Mouse (Mus musculus) T-helper 1 cell (primary cell): ENCODE measurements around the gene Kalrn.

Source experiments
- in situ Hi-C: fragments of 300-600 bp; cut with MboI, MseI; formaldehyde crosslinking; loops from one replicate; pipeline ENCODE4 v1.15.1; 2025; ENCODE audit warnings: high pct_unique_total_duplicates

The Kalrn gene

DNA sequence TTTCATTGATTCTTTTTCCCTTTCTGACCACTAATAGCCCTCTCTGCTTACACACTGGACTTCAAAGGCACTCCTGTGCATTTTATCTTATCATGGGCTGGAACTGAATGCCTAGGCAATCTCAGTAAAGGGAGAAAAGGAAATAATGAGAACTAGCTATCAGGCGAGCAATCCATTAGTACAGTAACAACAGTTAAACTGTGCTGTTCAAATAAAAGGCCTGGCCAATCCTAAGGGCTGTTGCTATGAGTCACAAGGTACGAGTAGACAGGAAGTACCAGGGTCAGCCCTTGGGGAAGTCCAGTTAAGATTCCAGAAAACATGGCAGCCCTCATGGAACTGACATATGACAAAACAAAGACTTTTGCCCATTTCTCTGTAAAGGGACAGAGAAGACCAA lies 302.7 kb downstream of the Kalrn start:
- in situ Hi-C loops, result no loop called here

DNA sequence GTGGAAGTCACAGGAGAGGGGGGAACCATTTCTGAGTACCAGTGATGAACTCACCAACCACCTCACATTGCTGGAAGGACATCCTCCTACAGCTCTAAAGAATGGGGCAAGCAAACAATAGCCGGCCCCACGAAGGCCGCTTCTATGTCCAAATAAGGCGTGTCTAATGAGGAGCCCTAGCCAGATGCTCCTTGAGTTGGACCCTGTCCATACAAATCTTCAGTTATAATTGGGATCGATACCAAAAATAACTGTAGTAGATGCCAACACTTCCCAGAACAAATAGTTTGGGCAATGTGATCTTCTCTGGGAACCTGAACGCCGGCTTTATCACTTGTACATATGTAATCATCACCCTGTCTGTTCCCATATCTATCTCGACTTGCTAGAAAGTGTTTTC lies 303.7 kb downstream of the Kalrn start:
- in situ Hi-C loops, result no loop called here

DNA sequence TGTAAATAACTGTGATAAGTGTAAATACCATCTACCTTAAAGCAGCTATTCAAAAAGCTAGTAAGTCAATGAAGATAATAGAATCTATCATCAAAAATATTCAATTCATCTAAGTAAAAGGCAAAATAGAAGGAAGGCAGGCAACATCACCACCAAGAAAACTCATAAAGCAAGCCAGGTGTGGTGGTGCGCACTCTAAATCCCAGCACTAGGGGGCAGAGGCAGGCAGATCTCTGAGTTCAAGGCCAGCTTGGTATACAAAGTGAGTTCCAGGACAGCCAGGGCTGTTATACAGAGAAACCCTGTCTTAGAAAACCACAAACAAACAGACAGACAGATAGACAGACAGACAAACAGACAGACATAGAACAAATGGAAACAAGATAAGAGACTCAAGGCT lies 305.6 kb downstream of the Kalrn start:
- in situ Hi-C loops, result no loop called here

DNA sequence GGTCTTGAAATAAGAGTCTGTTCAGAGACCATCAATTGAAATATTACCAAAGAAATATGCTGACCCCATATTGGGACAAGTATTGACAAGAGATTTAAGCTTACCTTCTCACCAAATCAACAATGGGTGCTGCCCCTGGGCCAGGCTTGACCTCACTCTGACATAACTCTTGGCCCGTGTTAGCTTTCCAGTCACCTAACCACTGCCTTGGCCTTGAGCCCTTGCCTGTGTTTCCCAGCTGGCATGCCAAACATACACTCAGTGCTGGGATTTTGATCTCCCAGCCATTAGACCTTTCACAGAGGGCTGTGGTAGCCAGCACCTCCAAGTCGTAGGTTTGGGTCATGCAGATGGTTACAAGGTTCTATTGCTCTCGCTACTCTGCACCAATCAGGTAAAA lies 308.7 kb downstream of the Kalrn start:
- in situ Hi-C loops, result no loop called here

DNA sequence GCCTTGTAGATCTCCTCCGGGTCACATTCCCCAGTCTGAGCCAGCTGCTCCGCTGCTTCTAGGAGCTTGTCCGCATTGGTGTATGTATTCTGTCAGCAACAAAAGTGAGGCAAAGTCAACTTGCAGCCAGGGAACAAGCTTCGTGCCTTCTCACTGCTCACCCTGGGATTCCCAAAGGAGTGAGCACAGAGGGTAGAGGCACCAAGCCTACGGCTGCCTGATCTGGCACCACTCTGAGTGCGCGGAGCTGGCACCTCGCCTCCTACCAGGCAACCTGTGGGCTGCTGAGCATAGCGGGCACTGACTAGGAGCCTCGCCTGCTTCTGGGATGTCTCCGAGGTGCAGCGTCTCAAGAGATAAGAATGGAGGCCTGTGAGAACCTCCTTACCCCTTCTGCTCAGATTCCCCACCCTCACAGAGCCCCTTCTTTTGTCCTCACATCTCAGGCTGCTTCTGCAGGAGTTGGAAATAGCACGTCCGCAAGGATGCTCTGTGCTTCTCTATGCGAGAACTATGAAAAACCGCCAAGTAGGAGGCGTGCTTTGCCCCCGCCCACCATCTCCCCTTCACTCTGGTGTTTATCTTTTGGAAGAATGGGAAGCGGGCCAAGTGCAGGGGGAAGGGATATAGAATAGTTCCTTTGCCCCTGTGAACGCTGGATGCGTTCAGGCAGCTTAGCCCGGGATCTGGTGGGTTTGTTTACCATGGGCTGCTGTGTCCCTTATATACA lies 310.4 kb downstream of the Kalrn start:
- in situ Hi-C loops, result no loop called here

DNA sequence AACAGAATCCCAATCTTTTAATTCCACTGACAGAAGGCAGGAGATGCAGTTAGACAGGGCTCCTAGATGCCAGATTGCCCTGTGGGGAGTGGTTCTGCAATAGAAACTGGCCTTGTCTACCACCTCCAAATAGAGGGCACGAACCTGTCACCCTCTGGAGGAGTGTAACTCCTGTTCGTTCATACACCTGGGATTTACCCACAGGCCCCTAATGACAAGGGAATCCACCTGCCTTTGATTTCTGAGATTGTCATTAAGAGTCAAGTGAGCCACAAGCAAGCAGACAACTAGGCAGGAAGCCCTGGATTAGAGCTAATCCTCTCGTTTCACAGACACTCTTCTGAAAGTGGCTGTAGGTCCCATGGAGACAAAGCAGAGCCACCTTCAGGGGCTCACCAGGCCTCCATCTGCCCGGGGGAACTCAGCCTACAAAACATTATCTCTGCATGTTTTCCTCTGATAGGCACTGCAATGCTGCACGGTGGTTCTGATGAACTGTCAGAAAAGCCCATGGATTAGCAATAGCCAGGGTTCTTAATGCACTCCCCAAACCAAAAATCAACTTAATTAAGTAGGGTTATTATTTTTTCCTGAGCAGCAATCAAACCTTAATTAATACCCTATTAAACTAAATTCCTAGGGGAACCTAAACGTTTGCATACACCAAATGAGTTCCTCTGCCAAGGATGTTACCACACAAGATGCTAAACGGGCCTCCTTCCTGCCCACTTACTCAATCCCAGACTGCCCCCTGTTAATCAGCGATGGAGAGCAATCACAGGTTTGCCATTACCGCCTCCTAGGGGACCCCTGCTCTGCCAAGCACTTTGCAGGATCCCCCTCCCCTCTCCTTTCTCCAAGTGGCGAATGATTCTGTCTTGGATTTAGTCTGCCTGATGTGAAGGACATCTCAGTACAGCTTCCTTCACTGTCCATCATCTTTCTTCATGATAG lies 312.1 kb downstream of the Kalrn start:
- in situ Hi-C loops, result no loop called here

DNA sequence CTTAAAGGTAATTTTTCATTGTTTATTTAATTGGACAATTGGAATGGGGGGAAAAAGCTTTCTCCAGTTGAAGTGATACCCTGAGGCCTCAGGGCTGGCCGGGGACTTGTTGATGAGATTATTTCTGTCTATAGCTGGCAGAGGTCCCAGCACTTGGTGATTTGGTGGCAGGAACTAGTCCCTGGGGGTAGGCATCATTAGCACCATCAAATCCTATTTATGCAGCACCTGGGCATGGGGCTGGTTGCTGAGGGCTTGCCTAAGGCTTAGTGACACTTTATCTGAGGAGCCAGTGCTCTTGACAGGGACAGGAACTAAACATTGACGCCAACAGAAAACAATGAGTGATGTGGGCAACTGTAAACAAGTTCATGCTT lies 318.7 kb downstream of the Kalrn start:
- in situ Hi-C loops, result no loop called here

DNA sequence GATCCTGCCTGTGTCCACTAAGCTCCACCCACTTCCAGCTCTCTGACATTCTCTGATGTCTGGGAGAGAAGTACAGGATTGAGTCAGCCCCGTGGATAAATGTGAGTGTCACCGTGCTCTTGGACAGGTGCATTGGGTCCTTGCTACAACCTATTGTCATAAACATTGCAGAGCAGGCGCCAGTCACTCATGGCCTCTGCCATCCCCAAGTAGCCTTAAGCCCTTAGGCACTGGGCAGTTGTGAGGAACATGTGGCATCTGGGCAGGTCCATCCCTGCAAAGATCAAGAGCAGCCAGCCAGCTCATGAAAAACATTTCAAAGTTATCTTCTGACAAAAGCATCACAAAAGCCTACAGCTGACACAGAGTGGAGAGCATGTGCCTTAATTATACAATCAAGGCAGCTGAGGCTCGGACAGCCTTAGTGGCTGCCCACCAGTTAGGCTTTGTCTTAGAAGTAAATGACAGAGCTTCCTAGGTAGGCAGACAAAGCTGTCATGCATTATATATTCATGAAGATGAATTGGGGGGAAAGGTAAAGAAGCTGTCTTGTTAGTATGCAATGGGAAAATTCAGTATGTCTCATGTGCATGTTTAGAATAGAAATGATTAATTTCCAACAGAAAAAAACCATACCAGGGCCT lies 319.2 kb downstream of the Kalrn start:
- in situ Hi-C loops, result no loop called here

DNA sequence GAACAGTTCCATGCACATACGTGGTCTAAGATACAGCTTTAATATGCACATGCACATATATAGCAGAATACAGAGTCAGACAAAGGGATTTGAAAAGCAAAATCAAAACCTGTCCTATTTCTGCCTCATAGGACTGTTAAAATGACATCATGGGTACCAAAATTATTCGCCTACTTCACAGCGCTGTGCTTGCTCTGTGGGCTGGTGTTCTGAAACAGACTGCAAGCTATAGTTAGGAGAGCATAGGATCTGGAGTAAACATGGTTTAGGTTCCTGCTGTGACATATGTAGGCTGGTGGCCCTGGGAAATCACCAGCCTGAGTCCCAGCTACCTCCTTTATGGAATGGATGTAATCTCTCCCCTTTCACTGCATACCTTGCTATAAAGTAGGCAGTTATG lies 320.7 kb downstream of the Kalrn start:
- in situ Hi-C loops, result no loop called here

DNA sequence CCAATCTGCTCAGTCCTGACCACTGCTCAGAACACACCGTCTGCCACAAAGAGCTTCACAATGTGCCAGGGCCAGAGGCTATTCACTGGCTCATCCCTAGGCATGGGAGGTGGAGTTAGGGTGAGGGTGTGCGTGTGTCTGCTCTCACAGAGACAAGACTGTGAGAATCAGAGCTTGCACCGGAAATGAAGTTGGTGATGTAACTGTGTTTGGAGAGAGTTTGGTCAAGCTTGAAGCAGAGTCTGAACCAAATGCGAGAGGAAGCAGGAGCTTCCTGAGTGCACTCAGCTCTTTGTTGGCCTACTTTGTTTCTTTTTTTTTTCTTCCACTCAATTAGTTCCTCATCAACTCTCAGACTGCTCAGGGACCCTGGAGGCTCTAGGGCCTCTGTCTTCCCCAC lies 325.1 kb downstream of the Kalrn start:
- in situ Hi-C loops, result no loop called here

DNA sequence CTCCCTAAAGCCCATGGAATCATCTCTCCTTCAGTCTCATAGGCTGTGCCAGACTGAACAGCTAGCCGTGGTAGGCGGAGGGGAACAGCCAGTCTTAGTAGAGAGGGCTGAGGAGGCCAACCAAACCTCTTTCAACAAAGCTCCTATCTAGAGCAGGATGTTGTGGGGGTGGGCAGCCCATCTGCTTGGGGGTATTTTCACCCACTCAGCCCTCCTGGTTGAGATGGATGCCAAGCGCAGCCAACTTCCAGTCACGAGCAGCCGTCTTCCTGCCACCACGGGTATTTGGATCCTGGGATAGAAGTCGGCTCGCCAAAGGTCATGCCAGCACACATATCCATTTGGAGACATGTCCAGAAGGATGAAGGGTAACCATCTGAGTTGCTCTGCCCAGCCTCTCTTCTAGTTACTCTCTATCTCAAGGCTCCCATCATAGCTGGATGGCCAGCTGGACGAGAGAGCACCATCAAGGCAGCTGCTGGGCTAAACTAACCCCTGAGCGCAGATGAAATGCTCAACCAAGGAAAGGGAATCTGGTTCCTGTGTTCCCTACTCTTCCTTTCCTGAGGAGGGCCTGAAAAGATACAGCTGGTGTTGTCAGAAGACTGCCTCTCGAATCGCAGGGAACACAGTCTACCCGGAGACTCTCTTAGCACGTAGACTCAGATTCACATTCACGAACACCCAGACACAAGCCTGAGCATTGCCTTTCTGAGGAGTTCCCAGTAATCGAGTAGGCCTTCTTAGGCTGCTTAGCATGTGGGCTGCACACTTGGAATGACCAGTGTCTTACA lies 331.2 kb downstream of the Kalrn start:
- in situ Hi-C loops, result no loop called here

DNA sequence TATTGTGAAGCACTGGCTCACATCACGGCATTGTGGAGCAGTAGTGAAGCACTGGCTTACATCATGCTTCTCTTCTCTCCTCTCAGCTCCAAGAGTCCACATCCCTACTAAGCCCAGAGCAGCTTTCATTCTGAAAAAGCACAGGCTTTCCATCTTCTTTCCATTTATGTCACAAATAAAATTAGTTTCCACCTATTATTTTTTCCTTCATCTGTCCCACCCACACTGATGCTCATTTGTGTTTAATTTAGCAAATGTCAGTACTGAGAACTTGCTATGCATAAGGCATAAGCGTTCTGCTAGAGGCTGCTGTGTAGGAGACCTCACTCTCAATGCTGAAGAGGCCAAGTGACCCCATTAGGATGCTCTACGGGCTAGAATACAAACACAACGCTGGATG lies 333.7 kb downstream of the Kalrn start:
- in situ Hi-C loops, result no loop called here

DNA sequence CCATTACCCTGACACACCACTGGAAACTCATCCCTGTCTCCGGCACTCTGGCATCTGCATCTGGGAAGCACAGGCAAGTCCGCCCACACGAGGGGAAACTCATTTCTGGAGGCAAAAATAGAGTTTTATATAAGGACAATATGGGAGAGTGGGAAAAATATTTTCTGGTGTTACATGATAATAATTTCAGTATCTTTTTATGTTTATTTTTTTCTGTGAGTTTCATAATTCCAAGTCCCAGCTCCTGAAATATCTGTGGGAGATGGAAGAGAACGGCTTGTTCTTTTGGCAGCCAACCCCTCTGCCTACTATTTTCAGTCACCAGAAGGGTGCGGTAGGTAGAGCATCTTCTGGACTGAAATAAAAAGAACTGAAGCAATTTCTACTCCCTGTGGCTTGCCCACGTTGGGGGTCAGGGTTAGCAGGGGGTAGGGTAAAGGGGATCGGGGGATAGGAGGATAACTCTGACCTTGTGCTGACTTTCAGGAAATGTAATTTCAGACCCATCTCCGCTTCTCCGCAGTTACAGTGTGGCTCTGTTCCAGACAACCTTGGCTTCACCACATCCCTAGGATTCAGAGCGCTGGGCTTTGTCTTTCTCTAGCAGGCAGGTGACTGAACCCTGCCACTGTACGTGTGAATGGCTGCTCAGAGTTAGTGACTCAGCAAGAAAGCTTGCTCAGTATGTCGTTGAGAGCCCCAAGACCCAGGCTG lies 336.3 kb downstream of the Kalrn start:
- in situ Hi-C loops, result no loop called here

DNA sequence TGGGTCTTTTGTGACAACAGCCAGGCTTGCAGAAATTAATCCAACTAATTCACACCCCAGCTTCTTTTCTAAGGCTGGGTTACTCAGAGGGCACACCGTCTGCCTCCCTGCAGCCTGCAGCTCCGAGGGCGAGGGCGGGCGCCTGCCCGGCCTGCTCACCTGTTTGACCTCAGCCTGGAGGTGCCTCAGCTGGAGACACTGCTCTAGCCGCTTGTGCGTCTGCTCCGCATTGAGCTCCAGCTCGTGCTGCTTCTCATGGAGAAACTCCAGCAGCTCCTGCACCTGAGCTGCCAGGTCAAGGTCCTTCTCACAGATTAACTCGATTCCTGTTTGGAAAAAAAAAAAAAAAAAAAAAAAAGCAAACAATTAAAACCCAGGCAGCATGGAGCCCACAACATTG lies 338.2 kb downstream of the Kalrn start:
- in situ Hi-C loops, result no loop called here

DNA sequence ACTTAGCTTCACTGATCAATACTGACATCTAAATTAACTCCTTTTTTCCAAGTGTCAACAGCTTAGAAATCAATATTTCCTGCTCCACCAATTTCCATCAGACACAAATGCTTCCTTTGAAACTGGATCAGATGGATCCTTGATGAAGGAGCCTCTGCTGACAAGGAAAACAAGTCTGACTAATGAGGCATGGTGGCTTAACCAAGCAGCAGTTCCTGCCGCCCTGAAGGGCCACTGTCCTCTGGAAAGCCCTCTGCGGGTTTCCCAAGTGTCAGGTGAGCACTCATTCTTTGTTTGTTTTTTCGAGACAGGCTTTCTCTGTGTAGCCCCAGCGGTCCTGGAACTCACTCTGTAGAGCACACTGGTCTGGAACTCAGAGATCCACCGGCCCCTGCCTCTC lies 341.4 kb downstream of the Kalrn start:
- in situ Hi-C loops, result no loop called here

DNA sequence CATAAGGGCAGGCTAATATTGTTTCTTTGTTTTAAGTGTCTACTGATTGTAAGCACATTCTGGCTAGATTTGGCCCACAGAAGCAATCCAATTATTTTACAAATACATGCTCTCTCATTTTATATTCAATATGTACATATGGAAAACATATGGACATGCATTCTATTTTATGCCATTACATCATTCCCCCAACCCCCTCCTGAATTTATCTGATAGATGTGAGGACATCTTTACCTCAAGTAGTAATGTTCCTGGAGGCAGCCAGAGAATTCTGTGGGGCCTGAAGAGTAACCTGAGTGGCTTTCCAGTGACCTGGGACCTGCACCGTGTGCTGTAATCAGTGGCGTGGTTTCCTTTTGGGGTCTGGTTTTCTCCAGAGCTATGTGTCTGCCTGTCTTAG lies 342.2 kb downstream of the Kalrn start:
- in situ Hi-C loops, result no loop called here

DNA sequence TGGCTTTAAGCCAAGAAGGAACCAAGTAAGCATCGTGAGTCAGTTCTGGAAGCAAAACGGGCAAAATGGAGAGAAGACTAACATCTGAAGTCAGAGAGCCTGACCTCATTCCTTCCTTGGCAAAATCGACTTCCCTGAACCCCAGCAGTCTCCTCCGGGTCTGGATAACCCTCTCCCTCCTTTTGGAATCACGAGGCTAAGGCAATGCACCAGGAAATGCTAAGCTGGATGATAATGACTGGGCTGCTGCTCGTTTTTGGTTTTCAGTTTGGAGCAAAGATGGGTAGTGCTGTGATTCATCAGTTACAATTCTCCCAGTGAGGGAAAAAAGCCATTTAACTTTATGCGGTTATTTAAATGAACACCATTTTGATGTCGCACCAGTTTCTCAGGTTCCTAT lies 344.0 kb downstream of the Kalrn start:
- in situ Hi-C loops, result no loop called here

DNA sequence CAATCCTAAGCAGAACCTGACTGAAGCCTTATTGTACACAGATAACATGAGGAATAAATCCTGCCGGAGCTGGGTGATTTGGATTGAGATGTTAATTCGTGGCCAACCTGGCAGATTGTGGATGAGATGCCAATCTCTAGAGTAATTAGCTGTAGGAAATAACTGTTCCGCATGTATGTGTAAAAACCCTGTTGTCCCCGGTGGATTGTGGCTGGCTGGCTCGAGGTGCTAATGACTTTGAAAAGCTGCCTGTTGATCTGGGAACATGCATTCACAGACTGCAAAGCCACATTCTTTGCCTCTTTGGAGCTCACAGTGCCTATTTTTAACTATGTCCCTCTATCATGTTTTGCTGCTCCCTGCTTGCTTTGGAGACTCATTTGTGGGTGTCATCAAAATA lies 344.7 kb downstream of the Kalrn start:
- in situ Hi-C loops, result no loop called here

DNA sequence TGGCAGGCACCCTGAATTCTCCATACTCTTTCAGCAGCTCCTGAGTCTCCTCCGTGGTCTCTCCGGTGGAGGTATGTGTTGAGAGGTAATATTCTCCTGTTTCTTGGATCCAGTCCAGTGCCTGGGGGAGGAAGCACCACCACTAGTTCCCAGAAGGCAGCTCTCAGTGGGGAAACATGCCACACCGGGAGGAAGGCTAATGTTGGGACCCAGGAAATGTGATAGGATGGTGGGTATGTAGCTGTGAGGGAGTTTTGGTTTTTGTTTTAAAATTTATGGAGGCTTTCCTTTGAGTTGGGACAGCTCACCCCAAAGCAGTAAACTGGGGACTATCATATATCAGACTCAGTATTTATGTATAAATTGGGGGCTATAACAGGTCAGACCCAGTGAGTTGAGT lies 361.2 kb downstream of the Kalrn start:
- in situ Hi-C loops, result no loop called here

DNA sequence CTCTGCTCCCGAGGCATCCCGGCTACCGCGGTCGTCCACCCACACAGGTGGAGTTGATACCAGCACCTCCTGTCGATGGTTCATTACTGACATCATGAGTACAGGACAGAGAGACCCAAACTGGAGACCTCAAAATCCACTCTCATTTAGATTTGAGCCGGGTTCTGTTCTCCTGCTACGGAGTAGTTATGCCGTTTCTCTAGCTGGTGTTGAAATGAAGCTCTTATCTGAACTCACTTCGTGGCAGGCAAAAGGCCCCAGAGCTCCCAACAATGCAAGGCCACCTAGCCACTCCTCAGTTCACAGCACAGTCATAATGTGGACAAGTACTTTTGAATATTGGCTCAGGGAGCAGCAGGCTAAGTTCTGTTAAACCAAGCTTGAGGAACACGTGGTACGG lies 362.1 kb downstream of the Kalrn start:
- in situ Hi-C loops, result no loop called here

DNA sequence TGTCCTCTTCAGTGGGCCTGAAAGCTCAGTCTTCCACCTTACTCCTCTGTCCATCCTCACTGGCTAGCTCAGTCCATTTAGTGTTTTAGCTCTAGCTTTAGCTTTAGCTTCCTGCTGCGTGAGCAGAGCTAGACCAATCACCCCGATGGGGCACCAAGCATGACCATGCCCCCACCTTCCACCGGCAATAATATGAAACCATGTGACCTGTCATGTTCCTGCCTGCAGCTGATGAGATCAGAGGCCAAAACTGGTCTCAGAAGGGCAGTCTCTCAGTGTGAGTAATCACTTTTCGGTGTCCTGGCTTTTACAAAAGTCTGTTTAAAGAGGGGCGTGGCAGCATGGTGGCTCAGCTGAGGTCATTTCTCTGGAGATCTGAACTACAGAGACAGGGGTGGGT lies 364.6 kb downstream of the Kalrn start:
- in situ Hi-C loops, result no loop called here
